Mouse (Mus musculus): ENCODE measurements at regions not wholly inside any gene's neighbourhood (a gene's known extent, or its start where the extent isn't known, plus 50 kb on each side); places are given as distances from the start of the nearest gene placed in this dataset.

DNA sequence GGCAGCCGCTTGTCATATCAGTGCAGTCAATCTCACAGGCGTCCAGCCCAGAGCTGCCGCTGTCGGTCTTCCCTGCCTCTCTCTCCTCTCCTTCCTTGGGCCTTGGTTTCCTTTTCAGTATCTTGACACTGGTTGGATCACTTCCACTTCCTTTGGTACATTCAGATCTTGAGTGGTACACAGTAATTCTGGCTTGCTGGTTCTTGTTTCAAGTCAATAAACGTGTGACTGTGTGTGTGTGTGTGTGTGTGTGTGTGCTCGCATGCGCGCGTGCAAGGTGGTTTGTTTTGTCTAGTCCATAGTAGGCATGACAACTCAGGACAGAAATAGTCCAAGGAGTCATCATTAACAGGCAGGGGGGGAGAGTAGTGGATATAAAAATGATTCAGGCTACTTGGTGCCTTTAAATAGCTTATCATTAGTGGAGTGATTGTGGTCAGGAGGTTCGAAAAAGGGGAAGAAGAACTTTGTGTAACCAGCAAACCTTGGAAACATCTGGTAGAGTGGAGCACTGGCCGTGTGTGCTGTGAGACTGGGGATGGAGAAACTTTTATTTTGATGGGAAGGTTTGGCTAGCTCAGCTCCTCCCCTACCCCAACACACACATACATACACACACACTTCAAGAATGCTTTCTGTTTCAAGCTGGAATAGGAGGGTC lies 117.1 kb upstream of the Serp2 start:
- no peak for DNase-seq (ENCODE audit: low spot score)

DNA sequence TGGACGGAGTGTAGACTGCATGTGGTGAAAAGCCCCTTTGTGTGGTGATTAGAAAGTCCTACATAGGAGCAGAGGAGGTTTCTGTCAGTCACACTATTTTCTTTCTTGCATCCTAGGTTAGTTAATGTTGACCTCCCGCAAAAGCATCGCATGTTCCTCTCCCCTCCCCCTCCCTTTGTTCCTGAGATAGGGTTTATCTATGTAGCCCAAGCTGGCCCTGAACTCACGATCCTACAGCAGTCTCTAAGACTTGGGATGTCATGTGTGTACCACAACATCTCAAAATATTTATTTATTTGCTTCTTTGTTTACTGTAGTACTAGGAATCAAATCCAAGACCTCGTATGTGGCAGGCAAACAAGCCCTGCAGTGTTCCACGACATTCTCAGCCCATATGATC lies 116.2 kb upstream of the Serp2 start:
- DNase-seq (ENCODE audit: low spot score), result no peak

DNA sequence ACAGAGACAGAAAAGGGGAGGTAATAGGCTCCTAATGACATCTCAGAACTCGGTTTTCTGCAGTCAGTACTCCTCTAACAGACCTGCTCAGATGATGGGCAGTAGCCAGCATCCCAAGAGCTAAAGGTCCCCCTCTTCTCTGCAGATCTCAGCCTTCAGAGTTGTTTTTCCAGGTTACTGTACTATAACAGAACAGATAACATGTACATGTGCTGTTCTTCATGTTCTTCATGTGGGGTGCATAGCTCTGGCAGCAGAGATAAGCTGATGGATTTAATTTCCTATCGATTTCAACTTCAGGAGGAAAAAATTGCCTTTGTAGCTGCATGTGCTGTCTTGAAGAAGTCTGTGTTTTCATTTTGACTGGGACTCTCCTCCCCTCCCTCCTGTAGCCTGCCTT lies 115.8 kb upstream of the Serp2 start:
- DNase-seq (ENCODE audit: low spot score), result no peak

GRCm38 (mm10) chr14:76671023-76671422 lies 114.3 kb upstream of the Serp2 start:
- DNase-seq (ENCODE audit: low spot score), result no peak

- no peak for DNase-seq (ENCODE audit: low spot score)
Measured at GRCm38 (mm10) chr14:76665754-76666371, 109.2 kb upstream of the Serp2 start.

GRCm38 (mm10) chr14:76664586-76665508 lies 108.2 kb upstream of the Serp2 start:
- no peak for DNase-seq (ENCODE audit: low spot score)

DNA sequence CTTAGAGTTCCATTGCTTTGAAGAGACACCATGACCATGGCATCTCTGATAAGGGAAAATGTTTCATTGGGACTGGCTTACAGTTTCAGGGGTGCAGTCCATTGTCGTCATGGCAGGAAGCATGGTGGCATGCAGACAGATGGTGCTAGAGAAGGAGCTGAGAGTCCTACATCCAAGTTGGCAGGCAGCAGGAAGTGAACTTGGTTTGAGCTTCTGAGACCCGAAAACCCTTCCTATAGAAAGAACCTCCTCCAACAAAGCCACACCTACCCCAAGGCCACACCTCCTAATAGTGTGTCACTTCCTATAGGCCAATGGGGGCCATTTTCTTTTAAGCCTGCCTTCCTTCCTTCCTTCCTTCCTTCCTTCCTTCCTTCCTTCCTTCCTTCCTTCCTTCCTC lies 107.1 kb upstream of the Serp2 start:
- no peak for DNase-seq (ENCODE audit: low spot score)

DNA sequence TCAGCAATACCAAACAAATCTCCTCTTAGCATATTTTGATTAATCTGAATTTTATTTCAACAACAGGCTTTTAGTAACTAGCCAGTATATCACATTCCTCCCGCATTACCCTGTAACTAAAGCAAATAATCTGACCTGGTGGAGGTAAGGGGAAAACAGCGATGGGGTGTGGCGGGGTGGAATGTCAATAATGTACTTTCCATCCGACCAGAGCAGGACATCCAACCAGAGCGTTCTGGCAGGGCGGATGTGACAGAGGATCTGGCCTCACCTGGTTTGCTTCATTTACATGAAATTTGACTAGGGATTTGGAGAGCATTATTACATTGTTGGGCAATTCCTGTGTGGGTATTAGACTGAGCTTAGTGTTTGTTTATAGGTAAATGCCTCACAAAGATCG lies 106.2 kb upstream of the Serp2 start:
- DNase-seq (ENCODE audit: low spot score), result no peak

DNA sequence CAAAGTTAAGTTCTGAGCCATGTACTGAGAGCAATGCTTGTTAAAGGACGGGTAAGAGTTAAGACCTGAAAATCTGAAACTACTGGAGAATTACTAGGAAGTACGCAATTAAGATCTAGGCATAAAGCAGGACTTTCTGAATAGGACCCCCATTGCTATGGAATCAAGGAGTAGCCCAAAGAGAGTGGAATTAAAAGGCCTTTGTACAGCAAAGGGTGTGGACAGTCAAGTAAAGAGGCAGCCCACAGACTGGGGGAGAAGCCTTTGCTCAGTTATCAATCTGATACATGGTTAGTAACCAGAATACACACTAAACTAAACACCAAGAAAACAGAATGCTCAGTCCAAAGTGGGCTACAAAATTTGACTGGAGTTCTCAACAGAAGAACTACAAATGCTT lies 104.2 kb upstream of the Serp2 start:
- no peak for DNase-seq (ENCODE audit: low spot score)

GRCm38 (mm10) chr14:76658952-76659502 lies 102.3 kb upstream of the Serp2 start:
- DNase-seq (ENCODE audit: low spot score), result no peak

- DNase-seq (ENCODE audit: low spot score), result no peak
Measured at GRCm38 (mm10) chr14:76657784-76658610, 101.3 kb upstream of the Serp2 start.

GRCm38 (mm10) chr14:76657375-76657774 lies 100.7 kb upstream of the Serp2 start:
- DNase-seq (ENCODE audit: low spot score), result no peak

- DNase-seq (ENCODE audit: low spot score), result no peak
Measured at GRCm38 (mm10) chr14:76652356-76653126, 95.9 kb upstream of the Serp2 start.

GRCm38 (mm10) chr14:76651096-76651495 lies 94.4 kb upstream of the Serp2 start:
- no peak for DNase-seq (ENCODE audit: low spot score)

- no peak for DNase-seq (ENCODE audit: low spot score)
Measured at GRCm38 (mm10) chr14:76649927-76650326, 93.2 kb upstream of the Serp2 start.

- no peak for DNase-seq (ENCODE audit: low spot score)
Measured at GRCm38 (mm10) chr14:76644716-76645115, 88.0 kb upstream of the Serp2 start.

DNA sequence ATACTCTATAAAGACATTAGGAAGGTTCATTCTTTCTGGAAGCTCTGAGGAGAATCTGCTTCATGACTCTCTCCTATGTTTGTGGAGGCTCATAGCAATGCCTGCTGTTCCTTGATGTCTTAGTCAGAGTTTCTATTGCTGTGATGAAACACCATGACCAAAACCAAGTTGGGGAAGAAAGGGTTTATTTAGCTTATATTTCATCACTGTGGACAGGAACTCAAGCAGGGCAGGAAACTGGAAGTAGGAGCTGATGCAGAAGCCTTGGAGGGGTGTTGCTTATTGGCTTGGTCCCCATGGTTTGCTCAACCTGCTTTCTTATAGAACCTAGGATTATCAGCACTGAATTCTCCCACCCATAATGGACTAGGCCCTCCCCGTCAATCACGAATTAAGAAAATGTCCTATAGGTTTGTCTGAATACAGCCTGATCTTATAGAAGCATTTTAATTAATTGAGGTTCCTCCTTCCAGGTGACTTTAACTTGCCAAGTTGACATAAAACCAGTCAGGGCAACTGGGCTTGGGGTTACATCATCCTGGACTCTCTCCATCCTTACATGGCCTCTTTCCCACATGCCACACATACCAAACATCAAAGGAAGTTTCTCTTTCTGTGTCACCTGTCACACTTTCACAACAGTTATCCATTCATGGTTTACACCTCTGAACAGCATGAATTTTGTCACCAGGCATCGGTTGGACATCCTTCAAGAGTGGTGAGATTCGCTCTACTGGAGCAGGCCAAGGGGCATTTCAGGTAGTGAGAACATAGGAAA lies 85.3 kb upstream of the Serp2 start:
- DNase-seq (ENCODE audit: low spot score), result no peak

DNA sequence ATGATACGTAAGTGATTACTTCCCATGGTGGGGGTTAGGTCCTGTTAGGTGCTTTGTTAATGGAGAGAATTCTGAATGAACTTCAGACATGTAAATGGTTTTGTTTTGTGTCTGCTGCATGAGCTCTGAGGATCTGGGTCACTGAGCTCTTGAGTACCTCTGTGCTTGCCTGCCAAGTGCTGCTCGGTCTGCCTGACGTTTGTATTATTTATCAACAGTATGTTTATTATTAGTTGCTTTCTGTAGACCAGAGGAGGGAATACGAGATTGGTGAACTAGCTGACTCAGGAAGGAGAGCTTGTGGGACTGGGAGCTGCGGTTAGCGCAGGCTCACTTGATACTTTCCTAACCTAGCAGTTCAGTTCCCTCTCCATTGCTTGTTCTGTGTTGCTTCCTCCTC lies 76.5 kb upstream of the Serp2 start:
- no peak for DNase-seq (ENCODE audit: low spot score)

- DNase-seq (ENCODE audit: low spot score), result no peak
Measured at GRCm38 (mm10) chr14:76632763-76633162, 76.1 kb upstream of the Serp2 start.

DNA sequence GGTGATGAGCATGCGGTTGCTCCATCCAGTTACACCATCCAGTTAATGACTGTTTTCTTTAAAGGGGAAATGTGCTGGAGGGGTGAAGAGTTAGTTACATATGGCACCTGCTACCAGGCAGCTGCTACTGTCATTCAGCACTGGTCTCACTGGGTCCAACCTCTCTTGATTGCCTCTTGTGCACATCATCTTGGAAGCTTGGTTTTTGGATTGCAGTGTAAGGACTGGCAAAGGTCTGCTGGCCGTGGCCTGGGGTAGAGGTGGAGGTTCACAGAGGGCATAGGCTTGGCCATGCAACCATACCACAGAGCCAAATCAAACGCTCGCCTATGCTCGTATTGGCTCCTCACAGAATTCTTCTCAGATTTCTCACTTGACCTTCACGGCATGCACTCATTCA lies 75.1 kb upstream of the Serp2 start:
- DNase-seq (ENCODE audit: low spot score), result no peak

Measured in urinary bladder, postnatal 10 days (tissue).